Mouse (Mus musculus) hindbrain, embryonic 14.5 days (tissue): ENCODE data around the gene Cdyl. TPM values are rescaled to one million over a fixed set of nuclear protein-coding genes. Genes with fewer than 3 reads are reported as not detected.
A peak's percentile ranks its signal among the peaks of the same experiment; 100 is the strongest.

Experiments used
- ATAC-seq: fragments of 200-750 bp; cut with Nextera tagmentation; 2 replicates; pipeline ENCODE4 v1.8.0; 2017; ENCODE audit warnings: moderate number of reproducible peaks, mild to moderate bottlenecking, moderate TSS enrichment, moderate library complexity; ENCODE audit not compliant: low FRiP score
- DNase-seq: peaks from one replicate; pipeline ENCODE4 v3.0.0-alpha.2; 2015; ENCODE audit warnings: low spot score
- H3K27ac ChIP-seq: fragments of 300-500 bp; sonication (generic); 2 replicates; pipeline ENCODE4 v1.5.1; 2014; ENCODE audit warnings: mild to moderate bottlenecking, moderate library complexity
- H3K27me3 ChIP-seq: fragments of 300-500 bp; sonication (generic); 2 replicates; pipeline ENCODE4 v1.6.1; 2014; ENCODE audit warnings: mild to moderate bottlenecking, low read length, mixed read lengths; ENCODE audit not compliant: control insufficient read depth, insufficient read depth
- H3K36me3 ChIP-seq: fragments of 300-500 bp; sonication (generic); replicated peaks from 2 replicates; pipeline ENCODE4 v1.6.1; 2014; ENCODE audit not compliant: control insufficient read depth, insufficient read depth
- H3K4me1 ChIP-seq: fragments of 300-500 bp; sonication (generic); replicated peaks from 2 replicates; pipeline ENCODE4 v1.6.1; 2014; ENCODE audit warnings: antibody characterized with exemption, low read length, mixed read lengths; ENCODE audit not compliant: control insufficient read depth, insufficient read depth
- H3K4me2 ChIP-seq: fragments of 300-500 bp; sonication (generic); replicated peaks from 2 replicates; pipeline ENCODE4 v1.6.1; 2014; ENCODE audit warnings: mild to moderate bottlenecking, moderate library complexity
- H3K4me3 ChIP-seq: fragments of 300-500 bp; sonication (generic); replicated peaks from 2 replicates; pipeline ENCODE4 v1.5.1; 2014; ENCODE audit warnings: mild to moderate bottlenecking, low read length
- H3K9ac ChIP-seq: fragments of 300-500 bp; sonication (generic); 2 replicates; pipeline ENCODE4 v1.6.1; 2014
- H3K9me3 ChIP-seq: fragments of 300-500 bp; sonication (generic); 2 replicates; pipeline ENCODE4 v1.6.1; 2016; ENCODE audit warnings: low read length; ENCODE audit not compliant: control insufficient read depth
- WGBS: fragments of 180-500 bp; shearing (Covaris S2); extraction: QIAGEN DNeasy Blood & Tissue Kit; methylation state at CpG from one replicate; pipeline ENCODE4 v1.1.7; 2014; 5-methylcytosine and 5-hydroxymethylcytosine counted together
- polyA plus RNA-seq: library from polyadenylated mRNA; unstranded; fragments of >200 nt; fragmentation: Nextera tagmentation; extraction: Ambion mirVana; gene quantifications from 2 replicates; pipeline ENCODE4 v1.2.1, GENCODE M21; 2014

Cdyl gene
- polyA plus RNA-seq, 1 experiment from 2014 or later, result 9.4 TPM

DNA sequence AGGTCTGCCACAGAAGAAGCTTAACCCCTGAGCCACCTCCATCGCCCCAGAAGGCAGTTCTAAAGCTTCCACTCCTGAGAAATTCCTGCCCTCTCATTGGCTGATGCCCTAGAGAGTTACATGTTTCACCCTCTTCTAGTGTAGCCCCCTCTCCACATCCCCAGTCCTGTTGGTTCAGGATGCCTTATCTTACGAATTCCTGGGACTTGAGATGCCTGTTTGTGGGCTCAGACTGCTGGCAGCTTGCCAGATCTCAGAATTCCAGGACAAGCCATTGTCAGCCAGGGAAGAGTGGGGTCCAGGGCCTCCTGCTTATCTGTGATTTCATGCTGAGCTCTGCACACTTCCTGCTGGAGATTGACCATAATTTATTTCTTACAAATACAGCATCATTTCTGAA lies 106.2 kb downstream of the Cdyl start:
- DNase-seq, result no peak

DNA sequence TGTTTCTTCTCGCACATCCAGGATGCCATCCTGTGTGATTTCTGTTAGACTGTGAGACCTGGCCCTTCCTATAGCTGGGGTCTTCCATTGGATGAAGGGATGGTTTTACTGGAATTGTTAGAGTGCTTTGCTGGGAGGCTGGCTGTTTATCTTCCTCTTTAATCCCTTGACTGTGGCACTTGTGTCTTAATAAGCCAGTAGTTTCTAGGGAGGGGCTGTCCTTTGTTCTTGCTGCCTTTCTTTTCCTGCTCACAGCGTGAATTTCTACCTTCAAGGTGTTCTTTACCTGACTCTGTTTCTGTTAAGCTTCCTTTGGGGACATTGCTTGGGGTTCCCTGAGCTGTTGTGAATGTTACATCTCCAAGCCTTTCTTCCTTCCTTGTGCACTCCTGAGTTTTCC lies 110.0 kb downstream of the Cdyl start:
- Histone ChIP-seq H3K27ac (no peak overlapping the region), H3K4me1 (peaks cover 5% of the 10 kb centered on the region; the same call in 1 of the 2 replicates), H3K9ac (no peak overlapping the region), H3K4me3 (no peak overlapping the region), H3K27me3 (no peaks in the 10 kb centered on the region), H3K9me3 (no peaks in the 10 kb centered on the region), H3K36me3 (no peaks in the 10 kb centered on the region), H3K4me2 (no peak overlapping the region)
- ATAC-seq (no peak), DNase-seq (no peak)
- WGBS, result 54% methylated on average over 2 of the region's 2 CpGs

More for the DNA sequence above, 106.2 kb downstream of the Cdyl start:
- no peak for ATAC-seq
- Histone ChIP-seq H3K27me3 (no peaks in the 10 kb centered on the region), H3K36me3 (no peaks in the 10 kb centered on the region), H3K9ac (no peak overlapping the region), H3K4me2 (no peak overlapping the region), H3K4me1 (peaks cover 5% of the 10 kb centered on the region; the same call in 1 of the 2 replicates), H3K4me3 (no peak overlapping the region), H3K27ac (no peak overlapping the region), H3K9me3 (no peaks in the 10 kb centered on the region)
- WGBS, result 28% methylated on average over 2 of the region's 2 CpGs

DNA sequence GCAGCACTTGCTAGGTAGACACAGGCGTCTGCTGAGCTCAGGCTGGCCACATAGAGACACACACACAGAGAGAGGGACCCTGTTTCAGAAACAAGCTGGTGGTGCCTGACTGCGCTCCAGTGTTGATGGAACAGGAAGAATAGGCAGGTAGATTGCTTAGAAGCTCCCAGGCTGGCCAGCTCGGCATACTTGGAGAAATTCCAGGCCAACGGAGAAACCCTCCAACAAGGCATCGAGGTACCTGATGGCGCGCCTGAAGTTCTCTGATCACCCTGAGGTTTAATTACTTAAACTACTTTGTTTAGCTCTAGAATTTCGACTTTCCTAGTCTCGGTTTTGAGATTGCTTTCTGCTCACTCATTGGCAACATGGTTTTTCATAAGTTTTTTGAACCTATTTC lies 110.8 kb downstream of the Cdyl start:
- no peak for DNase-seq
- WGBS, result 92% methylated on average over 9 of the region's 9 CpGs
- ATAC-seq, result no peak
- no peaks in the 10 kb centered on the region for H3K27me3 ChIP-seq
- peaks cover 5% of the 10 kb centered on the region; the same call in 1 of the 2 replicates for H3K4me1 ChIP-seq
- H3K9me3 ChIP-seq, result no peaks in the 10 kb centered on the region
- no peak overlapping the region for H3K27ac ChIP-seq
- no peaks in the 10 kb centered on the region for H3K36me3 ChIP-seq
- H3K4me3 ChIP-seq, result no peak overlapping the region
- no peak overlapping the region for H3K4me2 ChIP-seq
- no peak overlapping the region for H3K9ac ChIP-seq

GRCm38 (mm10) chr13:35771968-35772382 lies 112.3 kb downstream of the Cdyl start:
- no peak overlapping the region for H3K27ac ChIP-seq
- H3K36me3 ChIP-seq, result no peaks in the 10 kb centered on the region
- 64% methylated on average over 9 of the region's 9 CpGs for WGBS
- no peak overlapping the region for H3K4me2 ChIP-seq
- no peaks in the 10 kb centered on the region for H3K9me3 ChIP-seq
- H3K4me3 ChIP-seq, result no peak overlapping the region
- no peaks in the 10 kb centered on the region for H3K27me3 ChIP-seq
- H3K9ac ChIP-seq, result no peak overlapping the region
- H3K4me1 ChIP-seq, result no peaks in the 10 kb centered on the region
- DNase-seq (no peak), ATAC-seq (no peak)

- no peaks in the 10 kb centered on the region for H3K27me3 ChIP-seq
Measured at GRCm38 (mm10) chr13:35773763-35774162, 114.1 kb downstream of the Cdyl start.

GRCm38 (mm10) chr13:35776123-35776522 lies 116.5 kb downstream of the Cdyl start:
- WGBS, result 91% methylated on average over 7 of the region's 7 CpGs

More at GRCm38 (mm10) chr13:35773763-35774162, 114.1 kb downstream of the Cdyl start:
- WGBS, result 58% methylated on average over 7 of the region's 7 CpGs
- Histone ChIP-seq H3K4me2 (no peak overlapping the region), H3K27ac (no peak overlapping the region), H3K4me3 (no peak overlapping the region), H3K36me3 (no peaks in the 10 kb centered on the region), H3K9ac (no peak overlapping the region), H3K4me1 (no peaks in the 10 kb centered on the region), H3K9me3 (no peaks in the 10 kb centered on the region)
- ATAC-seq, result no peak
- no peak for DNase-seq

DNA sequence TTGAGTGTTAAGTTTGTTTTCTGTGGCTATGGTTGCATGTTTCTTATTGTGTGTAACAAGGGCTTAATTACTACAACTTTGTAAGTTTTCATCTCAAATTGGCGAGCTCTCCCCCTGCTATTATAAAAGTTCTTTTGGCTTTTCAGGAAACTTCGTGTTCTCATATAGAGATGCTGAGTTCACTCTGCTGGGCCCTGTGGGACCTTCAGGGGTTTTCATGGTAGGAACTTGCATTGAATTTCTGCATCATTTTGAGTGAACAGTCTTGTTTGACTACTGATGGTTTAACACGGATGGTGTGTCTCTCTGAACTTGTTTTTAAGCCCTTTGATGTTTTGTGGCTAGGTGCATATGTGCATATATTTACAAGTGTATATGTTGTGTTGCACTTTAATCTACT lies 121.1 kb downstream of the Cdyl start:
- 89% methylated on average over 3 of the region's 3 CpGs for WGBS

More at GRCm38 (mm10) chr13:35776123-35776522, 116.5 kb downstream of the Cdyl start:
- Histone ChIP-seq H3K36me3 (no peaks in the 10 kb centered on the region), H3K27me3 (no peaks in the 10 kb centered on the region), H3K9me3 (no peaks in the 10 kb centered on the region), H3K4me1 (no peaks in the 10 kb centered on the region), H3K4me3 (no peak overlapping the region), H3K4me2 (no peak overlapping the region), H3K27ac (no peak overlapping the region), H3K9ac (no peak overlapping the region)
- no peak for ATAC-seq
- DNase-seq, result no peak

DNA sequence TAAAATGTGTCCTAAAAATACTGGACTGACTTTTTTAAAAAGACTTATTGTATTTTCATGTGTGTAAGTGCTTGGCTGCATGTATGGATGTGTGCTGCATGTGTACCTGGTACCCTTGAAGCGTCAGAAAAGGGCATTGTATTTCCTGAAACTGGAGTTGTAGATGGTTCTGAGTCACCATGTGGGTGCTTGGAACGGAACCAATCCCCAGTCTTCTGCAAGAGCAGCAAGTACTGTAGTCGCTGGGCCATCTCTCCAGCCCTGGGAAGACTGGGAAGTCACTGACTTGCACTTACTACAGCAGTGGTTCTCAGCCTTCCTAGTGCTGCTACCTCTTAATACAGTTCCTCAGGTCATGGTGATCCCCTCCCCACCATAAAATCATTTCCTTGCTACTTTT lies 122.1 kb downstream of the Cdyl start:
- H3K4me3 ChIP-seq, result no peak overlapping the region
- H3K27me3 ChIP-seq, result no peaks in the 10 kb centered on the region
- no peak for DNase-seq
- no peak for ATAC-seq
- H3K9me3 ChIP-seq, result no peaks in the 10 kb centered on the region
- H3K4me1 ChIP-seq, result no peaks in the 10 kb centered on the region
- H3K36me3 ChIP-seq, result no peaks in the 10 kb centered on the region
- H3K27ac ChIP-seq, result no peak overlapping the region
- 81% methylated on average over 3 of the region's 3 CpGs for WGBS
- H3K4me2 ChIP-seq, result no peak overlapping the region
- no peak overlapping the region for H3K9ac ChIP-seq

More for the DNA sequence above, 121.1 kb downstream of the Cdyl start:
- H3K9ac ChIP-seq, result no peak overlapping the region
- H3K36me3 ChIP-seq, result no peaks in the 10 kb centered on the region
- H3K4me2 ChIP-seq, result no peak overlapping the region
- DNase-seq, result no peak
- H3K27me3 ChIP-seq, result no peaks in the 10 kb centered on the region
- no peaks in the 10 kb centered on the region for H3K9me3 ChIP-seq
- H3K4me3 ChIP-seq, result no peak overlapping the region
- no peak for ATAC-seq
- H3K27ac ChIP-seq, result no peak overlapping the region
- H3K4me1 ChIP-seq, result no peaks in the 10 kb centered on the region

GRCm38 (mm10) chr13:35782949-35783348 lies 123.3 kb downstream of the Cdyl start:
- H3K27ac ChIP-seq, result no peak overlapping the region
- no peaks in the 10 kb centered on the region for H3K36me3 ChIP-seq
- H3K4me1 ChIP-seq, result no peaks in the 10 kb centered on the region
- H3K9me3 ChIP-seq, result no peaks in the 10 kb centered on the region
- H3K4me3 ChIP-seq, result no peak overlapping the region
- H3K27me3 ChIP-seq, result no peaks in the 10 kb centered on the region
- no peak overlapping the region for H3K4me2 ChIP-seq
- ATAC-seq (peak; percentile 51; the same call in 1 of the 2 replicates), DNase-seq (peak; percentile 60)
- 95% methylated on average over 2 of the region's 2 CpGs for WGBS
- no peak overlapping the region for H3K9ac ChIP-seq

GRCm38 (mm10) chr13:35783576-35783975 lies 123.9 kb downstream of the Cdyl start:
- Histone ChIP-seq H3K4me2 (no peak overlapping the region), H3K9ac (no peak overlapping the region), H3K4me3 (no peak overlapping the region), H3K4me1 (no peaks in the 10 kb centered on the region), H3K27me3 (no peaks in the 10 kb centered on the region), H3K9me3 (no peaks in the 10 kb centered on the region), H3K36me3 (no peaks in the 10 kb centered on the region), H3K27ac (no peak overlapping the region)
- 92% methylated on average over 6 of the region's 6 CpGs for WGBS
- ATAC-seq, result no peak
- DNase-seq, result no peak
